Mouse (Mus musculus) embryonic facial prominence, embryonic 14.5 days (tissue): Measurements from ENCODE around the gene Eif3m. TPM values are rescaled to one million over a fixed set of nuclear protein-coding genes. Genes with fewer than 3 reads are reported as not detected.
"Not testable (repeated sequence)": the region's sequence is repeated elsewhere in the genome, so short reads cannot be mapped to it uniquely, and the experiment has no call there.

ENCODE experiments used
- ATAC-seq: fragments of 200-750 bp; cut with Nextera tagmentation; 2 replicates; pipeline ENCODE4 v1.8.0; 2017; ENCODE audit warnings: low read depth, moderate number of reproducible peaks, moderate TSS enrichment
- DNase-seq: peaks from one replicate; pipeline ENCODE4 v3.0.0-alpha.2; 2015; ENCODE audit warnings: low spot score
- H3K27ac ChIP-seq: fragments of 300-500 bp; sonication (generic); replicated peaks from 2 replicates; pipeline ENCODE4 v1.5.1; 2014; ENCODE audit warnings: low read depth, mild to moderate bottlenecking, low read length, moderate library complexity
- H3K27me3 ChIP-seq: fragments of 300-500 bp; sonication (generic); replicated peaks from 2 replicates; pipeline ENCODE4 v1.6.1; 2014; ENCODE audit warnings: low read length; ENCODE audit not compliant: control insufficient read depth, insufficient read depth
- H3K36me3 ChIP-seq: fragments of 300-500 bp; sonication (generic); 2 replicates; pipeline ENCODE4 v1.6.1; 2014; ENCODE audit warnings: low read length, mixed read lengths; ENCODE audit not compliant: control insufficient read depth, insufficient read depth
- H3K4me1 ChIP-seq: fragments of 300-500 bp; sonication (generic); 2 replicates; pipeline ENCODE4 v1.6.1; 2014; ENCODE audit warnings: antibody characterized with exemption, low read length; ENCODE audit not compliant: control insufficient read depth, insufficient read depth
- H3K4me2 ChIP-seq: fragments of 300-500 bp; sonication (generic); 2 replicates; pipeline ENCODE4 v1.6.1; 2014; ENCODE audit warnings: low read depth, mild to moderate bottlenecking, low read length, moderate library complexity, mixed read lengths
- H3K4me3 ChIP-seq: fragments of 300-500 bp; sonication (generic); 2 replicates; pipeline ENCODE4 v1.5.1; 2014; ENCODE audit warnings: low read depth, mild to moderate bottlenecking, low read length
- H3K9ac ChIP-seq: fragments of 300-500 bp; sonication (generic); 2 replicates; pipeline ENCODE4 v1.6.1; 2014; ENCODE audit warnings: low read depth, mild to moderate bottlenecking, low read length, moderate library complexity, mixed read lengths
- H3K9me3 ChIP-seq: fragments of 300-500 bp; sonication (generic); 2 replicates; pipeline ENCODE4 v1.6.1; 2016; ENCODE audit warnings: low read length; ENCODE audit not compliant: control insufficient read depth
- WGBS: fragments of 180-500 bp; shearing (Covaris S2); extraction: QIAGEN DNeasy Blood & Tissue Kit; methylation state at CpG from one replicate; pipeline ENCODE4 v1.1.7; 2014; 5-methylcytosine and 5-hydroxymethylcytosine counted together
- polyA plus RNA-seq: library from polyadenylated mRNA; unstranded; fragments of >200 nt; fragmentation: Nextera tagmentation; extraction: Ambion mirVana; gene quantifications from 2 replicates; pipeline ENCODE4 v1.2.1, GENCODE M21; 2014

Gene Eif3m
- polyA plus RNA-seq, 1 experiment from 2014 or later, result 279 TPM

- Histone ChIP-seq H3K9ac (no peak overlapping the region), H3K4me2 (no peak overlapping the region), H3K4me3 (no peak overlapping the region), H3K36me3 (no peaks in the 10 kb centered on the region), H3K4me1 (no peaks in the 10 kb centered on the region), H3K27ac (no peak overlapping the region), H3K9me3 (no peaks in the 10 kb centered on the region), H3K27me3 (no peaks in the 10 kb centered on the region)
- no peak for ATAC-seq
- DNase-seq, result no peak
- 82% methylated on average over 11 of the region's 11 CpGs for WGBS
Observed at GRCm38 (mm10) chr2:105036401-105037070, 19.7 kb upstream of the Eif3m start.

GRCm38 (mm10) chr2:105035985-105036384, 19.1 kb upstream of the Eif3m start:
- Histone ChIP-seq H3K9me3 (no peaks in the 10 kb centered on the region), H3K36me3 (no peaks in the 10 kb centered on the region), H3K27ac (no peak overlapping the region), H3K27me3 (no peaks in the 10 kb centered on the region), H3K4me2 (no peak overlapping the region), H3K4me3 (no peak overlapping the region), H3K4me1 (no peaks in the 10 kb centered on the region), H3K9ac (no peak overlapping the region)
- WGBS, result 80% methylated on average over 11 of the region's 11 CpGs
- ATAC-seq (no peak), DNase-seq (no peak)

- 76% methylated on average over 3 of the region's 3 CpGs for WGBS
- Histone ChIP-seq H3K4me3 (no peak overlapping the region), H3K27ac (no peak overlapping the region), H3K36me3 (no peaks in the 10 kb centered on the region), H3K9ac (no peak overlapping the region), H3K4me1 (no peaks in the 10 kb centered on the region), H3K9me3 (no peaks in the 10 kb centered on the region), H3K4me2 (no peak overlapping the region), H3K27me3 (no peaks in the 10 kb centered on the region)
- DNase-seq, result no peak
- no peak for ATAC-seq
Observed at GRCm38 (mm10) chr2:105034084-105034483, 17.2 kb upstream of the Eif3m start.

GRCm38 (mm10) chr2:105030505-105030904, 13.6 kb upstream of the Eif3m start:
- ATAC-seq (no peak), DNase-seq (no peak)
- Histone ChIP-seq H3K4me2 (no peak overlapping the region), H3K9ac (no peak overlapping the region), H3K27ac (no peak overlapping the region), H3K4me3 (no peak overlapping the region), H3K36me3 (no peaks in the 10 kb centered on the region), H3K27me3 (no peaks in the 10 kb centered on the region), H3K4me1 (no peaks in the 10 kb centered on the region), H3K9me3 (no peaks in the 10 kb centered on the region)
- WGBS, result 95% methylated on average over 5 of the region's 5 CpGs

GRCm38 (mm10) chr2:105028806-105029205, 11.9 kb upstream of the Eif3m start:
- Histone ChIP-seq H3K4me2 (no peak overlapping the region), H3K4me1 (no peaks in the 10 kb centered on the region), H3K27ac (no peak overlapping the region), H3K9ac (no peak overlapping the region), H3K27me3 (no peaks in the 10 kb centered on the region), H3K36me3 (no peaks in the 10 kb centered on the region), H3K4me3 (no peak overlapping the region), H3K9me3 (no peaks in the 10 kb centered on the region)
- DNase-seq (no peak), ATAC-seq (no peak)
- WGBS, result 70% methylated on average over 5 of the region's 5 CpGs

GRCm38 (mm10) chr2:105026950-105027695, 10.2 kb upstream of the Eif3m start:
- DNase-seq (no peak), ATAC-seq (no peak)
- Histone ChIP-seq H3K9ac (no peak overlapping the region), H3K27ac (no peak overlapping the region), H3K27me3 (no peaks in the 10 kb centered on the region), H3K36me3 (no peaks in the 10 kb centered on the region), H3K4me3 (no peak overlapping the region), H3K4me2 (no peak overlapping the region), H3K4me1 (no peaks in the 10 kb centered on the region), H3K9me3 (no peaks in the 10 kb centered on the region)
- 76% methylated on average over 22 of the region's 22 CpGs for WGBS

- DNase-seq, H3K27me3 ChIP-seq, H3K4me2 ChIP-seq, ATAC-seq, H3K9ac ChIP-seq, H3K36me3 ChIP-seq, H3K9me3 ChIP-seq, H3K4me1 ChIP-seq, H3K27ac ChIP-seq, H3K4me3 ChIP-seq: not testable (repeated sequence)
- 70% methylated on average over 11 of the region's 12 CpGs for WGBS
Observed at GRCm38 (mm10) chr2:105025610-105026009, 8.7 kb upstream of the Eif3m start.

- no peak for DNase-seq
- Histone ChIP-seq H3K4me2 (no peak overlapping the region), H3K4me1 (no peaks in the 10 kb centered on the region), H3K4me3 (no peak overlapping the region), H3K27me3 (no peaks in the 10 kb centered on the region), H3K36me3 (no peaks in the 10 kb centered on the region), H3K27ac (no peak overlapping the region), H3K9ac (no peak overlapping the region), H3K9me3 (no peaks in the 10 kb centered on the region)
- no peak for ATAC-seq
- WGBS, result 68% methylated on average over 4 of the region's 4 CpGs
Observed at GRCm38 (mm10) chr2:105023815-105024214, 6.9 kb upstream of the Eif3m start.
